Mouse (Mus musculus) retina, postnatal 7 days (tissue): ENCODE measurements around the gene Dynlt1b.
"Not testable (repeated sequence)": the region's sequence is repeated elsewhere in the genome, so short reads cannot be mapped to it uniquely, and the experiment has no call there.

Source experiments
- DNase-seq: peaks from one replicate; pipeline ENCODE4 v3.0.0-alpha.2; 2012; ENCODE audit warnings: low read depth, low spot score

Dynlt1b gene

DNA sequence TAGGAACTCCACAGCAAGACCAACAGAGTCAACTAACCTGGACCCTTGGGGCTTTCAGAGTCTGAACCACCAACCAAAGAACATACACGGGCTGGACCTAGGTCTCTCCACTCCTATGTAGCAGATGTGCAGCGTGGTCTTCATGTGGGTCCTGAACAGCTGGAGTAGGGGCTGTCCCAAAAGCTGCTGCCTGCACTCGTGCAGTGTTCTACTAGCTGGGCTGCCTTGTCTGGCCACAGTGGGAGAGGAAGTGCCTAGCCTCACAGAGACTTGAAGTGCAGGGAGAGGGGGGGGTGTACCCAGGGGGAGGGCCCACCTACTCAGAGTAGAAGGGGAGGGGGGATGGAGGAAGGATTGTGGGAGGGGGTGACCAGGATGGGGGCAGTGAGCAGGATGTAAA, 7.1 kb upstream of the Dynlt1b start:
- DNase-seq = not testable (repeated sequence)

DNA sequence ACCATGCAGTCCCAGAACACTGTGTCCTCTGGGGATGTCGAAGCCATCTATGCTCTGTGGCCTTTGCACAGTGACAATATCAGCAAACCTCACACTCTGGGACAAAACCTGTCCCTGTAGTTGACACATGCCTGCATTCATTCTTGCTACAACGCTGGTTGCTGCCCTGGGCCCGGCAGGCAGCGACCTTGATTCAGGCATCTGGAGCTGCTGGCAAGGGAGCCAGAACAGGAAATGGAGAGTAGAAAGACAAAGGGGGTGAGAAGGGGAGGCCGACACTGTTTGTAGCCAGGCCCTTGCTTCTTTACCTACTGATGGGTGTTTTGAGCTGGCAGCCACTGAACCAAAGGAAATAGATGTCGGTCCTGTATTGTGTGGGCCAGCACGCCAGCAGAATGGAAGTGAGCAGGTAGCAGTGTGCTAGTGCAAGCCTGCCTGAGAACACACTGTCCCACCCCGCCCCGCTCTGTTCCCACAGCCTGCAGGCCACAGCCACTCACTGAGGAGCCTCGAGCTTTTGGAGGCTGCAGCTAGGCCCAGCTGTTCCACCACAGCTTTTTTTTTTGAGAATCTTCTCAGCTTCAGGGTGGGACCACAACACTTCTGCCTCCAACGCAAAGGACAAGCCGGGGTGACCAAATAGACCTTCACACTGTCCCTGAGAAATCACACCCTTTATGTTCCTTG, 5.5 kb upstream of the Dynlt1b start:
- DNase-seq = not testable (repeated sequence)

DNA sequence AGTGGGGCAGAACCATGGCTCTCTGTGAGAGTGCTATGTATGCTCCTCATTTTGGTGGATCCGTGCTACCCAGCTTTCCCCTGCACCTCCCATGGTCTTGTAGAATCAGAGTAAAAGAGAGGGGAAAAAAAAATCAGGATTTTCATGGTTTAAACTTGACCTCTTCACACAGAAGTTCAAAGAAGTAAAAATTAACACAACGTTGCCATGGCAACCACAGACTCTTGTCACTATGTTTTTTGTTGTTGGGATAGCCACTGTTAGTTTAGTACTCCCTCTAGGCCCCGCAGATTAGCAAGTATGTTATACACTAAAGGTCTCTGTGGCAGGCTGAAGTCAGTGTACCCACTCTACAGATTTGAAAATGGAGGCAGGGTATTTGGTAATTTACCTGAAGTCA, 4.6 kb upstream of the Dynlt1b start:
- not testable (repeated sequence) for DNase-seq

DNA sequence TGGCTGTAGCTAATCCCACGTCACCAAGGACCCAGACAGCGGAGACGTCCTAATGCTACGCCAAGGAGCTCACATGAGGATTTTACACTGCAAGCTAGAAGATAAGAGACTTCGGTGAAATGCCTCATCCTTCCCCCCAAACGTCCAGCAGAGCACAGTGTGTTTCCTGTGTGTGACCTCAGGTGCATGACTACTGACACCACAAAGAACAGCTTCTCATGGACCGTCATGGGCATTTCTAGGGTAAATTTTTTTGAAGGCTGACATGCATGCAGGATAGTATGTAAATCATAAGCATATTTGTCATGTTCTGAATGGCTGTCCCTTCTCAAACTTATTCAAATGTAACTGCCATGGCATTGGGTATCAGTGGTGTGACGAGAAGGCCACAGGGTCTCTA, 3.0 kb upstream of the Dynlt1b start:
- not testable (repeated sequence) for DNase-seq

DNA sequence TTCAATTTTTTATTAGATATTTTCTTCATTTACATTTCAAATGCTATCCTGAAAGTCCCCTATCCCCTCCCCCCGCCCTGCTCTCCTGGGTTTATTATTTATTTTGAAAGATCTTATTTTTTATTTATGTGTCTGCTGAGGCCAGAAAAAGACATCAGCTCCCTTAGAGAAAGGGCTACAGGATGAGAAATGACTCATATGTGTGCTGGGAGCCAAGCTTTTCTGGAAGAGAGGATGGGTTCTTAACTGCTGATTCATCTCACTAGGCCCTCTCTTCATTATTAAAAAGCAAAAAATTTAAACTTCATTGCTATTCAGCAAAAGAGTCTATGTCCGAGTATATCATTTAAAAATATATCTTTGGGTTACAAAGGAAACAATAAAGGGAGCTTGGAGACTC, 986 bp upstream of the Dynlt1b start:
- not testable (repeated sequence) for DNase-seq

DNA sequence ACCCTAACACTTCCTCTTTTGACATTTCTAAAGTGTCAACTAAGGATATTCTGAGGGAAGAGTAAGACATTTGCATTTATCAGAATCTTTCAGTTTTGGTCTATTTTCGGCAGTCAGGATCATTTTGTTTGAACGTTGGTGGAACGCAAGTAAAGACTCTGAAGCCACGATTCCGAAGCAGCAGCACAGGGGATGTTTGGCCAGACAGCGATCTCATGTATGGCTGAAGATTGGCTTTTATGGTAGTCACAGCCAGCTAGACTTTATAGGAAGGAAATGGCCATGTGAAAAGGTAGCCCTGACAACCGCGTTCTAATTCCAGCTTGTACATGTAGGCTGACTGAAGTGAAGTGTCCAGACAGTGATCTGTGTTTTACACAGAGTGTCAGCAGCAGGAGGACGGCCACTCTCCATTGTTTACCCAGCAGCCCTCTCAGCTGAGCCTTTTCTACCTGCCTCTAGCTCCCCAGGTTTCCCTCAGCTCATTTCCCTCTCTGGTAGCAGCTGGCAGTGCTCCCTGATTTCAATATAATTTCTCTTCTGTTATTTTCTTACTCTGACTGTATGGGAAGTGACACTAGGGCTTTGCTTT, 594 bp downstream of the Dynlt1b start:
- DNase-seq = not testable (repeated sequence)

DNA sequence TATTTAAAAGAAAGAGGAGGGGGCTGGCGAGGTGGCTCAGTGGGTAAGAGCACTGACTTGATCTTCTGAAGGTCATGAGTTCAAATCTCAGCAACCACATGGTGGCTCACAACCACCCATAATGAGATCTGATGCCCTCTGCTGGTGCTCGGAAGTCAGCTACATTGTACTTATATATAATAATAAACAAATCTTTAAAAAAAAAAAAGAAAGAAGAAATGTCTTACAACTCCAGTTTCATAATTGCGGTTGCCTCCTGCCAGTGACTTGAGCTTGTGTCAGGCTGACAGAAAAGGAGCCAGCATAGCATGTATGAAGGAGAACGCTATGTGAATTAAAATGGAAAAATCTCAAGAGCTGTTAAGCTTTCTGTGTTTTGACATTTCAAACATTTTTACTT, 2.5 kb downstream of the Dynlt1b start:
- not testable (repeated sequence) for DNase-seq

DNA sequence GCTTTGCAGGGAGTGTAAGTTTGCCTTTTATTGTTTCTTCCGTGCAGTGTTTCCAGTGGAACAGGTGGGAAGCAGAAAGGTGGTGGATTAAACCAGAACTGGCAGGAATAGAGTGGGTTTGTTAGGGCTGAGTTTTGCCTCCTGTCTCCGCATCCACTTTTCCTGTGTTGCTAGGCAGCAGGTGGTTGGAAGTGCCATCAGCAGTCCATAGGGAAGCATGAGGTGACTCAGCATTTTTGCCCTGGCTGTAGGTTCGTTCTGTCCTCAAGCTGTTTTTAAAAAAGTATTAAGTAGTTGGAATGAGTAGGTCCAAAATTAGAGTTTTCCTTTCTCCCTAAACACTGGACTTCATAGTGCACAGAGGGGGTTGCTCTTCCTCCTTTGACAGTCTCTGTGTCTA, 3.8 kb downstream of the Dynlt1b start:
- not testable (repeated sequence) for DNase-seq

DNA sequence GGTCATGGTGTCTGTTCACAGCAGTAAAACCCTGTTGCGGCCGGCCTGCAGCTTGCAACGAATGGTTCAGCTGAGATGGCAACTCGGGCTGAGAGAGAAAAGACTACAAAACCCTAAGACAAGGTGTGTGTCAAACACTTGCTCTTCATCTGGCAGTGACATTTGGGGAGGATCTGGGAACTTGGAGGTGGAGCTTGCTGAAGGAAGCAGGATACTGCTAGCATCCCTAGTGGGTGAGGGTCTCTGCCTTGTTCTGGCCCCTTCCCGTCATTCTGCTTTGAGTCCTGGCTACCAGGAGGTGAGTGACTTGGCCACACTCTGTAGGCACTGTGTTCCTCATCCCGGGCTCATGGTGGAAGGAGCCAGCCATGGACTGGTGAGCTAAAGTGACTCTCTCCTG, 8.2 kb downstream of the Dynlt1b start:
- not testable (repeated sequence) for DNase-seq

DNA sequence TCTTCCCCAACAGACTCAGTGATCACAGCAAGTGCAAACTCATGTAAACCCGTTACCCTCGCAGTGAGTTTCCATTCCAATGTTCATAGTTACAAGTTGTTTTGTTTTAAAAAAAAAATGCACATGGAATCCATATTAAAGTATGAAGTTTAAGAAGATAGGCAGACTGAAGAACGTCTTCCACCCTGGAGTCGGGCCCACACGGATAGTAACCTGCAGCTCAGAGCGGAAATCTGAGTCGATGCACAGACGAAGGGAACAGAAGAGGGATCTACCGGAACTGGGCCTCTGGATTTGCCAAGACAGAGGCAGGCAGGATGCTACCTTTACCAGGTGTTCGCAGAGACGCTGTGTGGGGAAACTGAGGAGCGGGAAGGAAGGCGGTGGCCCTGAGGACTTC, 10.0 kb downstream of the Dynlt1b start:
- not testable (repeated sequence) for DNase-seq

DNA sequence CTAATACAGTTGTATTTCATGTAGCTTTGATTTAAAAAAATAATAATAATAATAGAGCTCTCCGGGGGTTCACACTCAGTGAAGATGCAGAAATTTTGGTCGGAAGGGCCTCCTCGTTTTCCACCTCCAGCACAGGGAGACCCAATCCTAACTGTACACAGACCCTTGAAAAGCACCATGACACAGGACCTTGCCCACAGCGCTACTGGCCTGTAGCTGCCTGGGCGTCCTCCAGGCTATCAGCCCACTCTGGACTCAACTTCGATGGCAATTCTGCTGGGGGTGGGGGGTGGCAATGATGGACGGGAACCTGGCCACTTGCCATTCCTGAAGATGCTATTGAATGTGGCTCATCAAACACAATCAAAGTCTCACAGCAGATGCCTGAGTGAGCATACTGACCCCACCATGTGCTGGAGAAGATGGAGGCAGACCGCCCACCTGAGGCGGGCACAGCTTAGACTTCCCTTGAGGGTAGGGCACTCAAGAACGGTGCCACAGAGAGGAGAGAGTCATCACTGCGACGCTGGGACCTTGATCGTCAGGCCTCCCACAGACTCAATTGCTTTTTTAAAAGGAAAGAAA, 10.7 kb downstream of the Dynlt1b start:
- not testable (repeated sequence) for DNase-seq

DNA sequence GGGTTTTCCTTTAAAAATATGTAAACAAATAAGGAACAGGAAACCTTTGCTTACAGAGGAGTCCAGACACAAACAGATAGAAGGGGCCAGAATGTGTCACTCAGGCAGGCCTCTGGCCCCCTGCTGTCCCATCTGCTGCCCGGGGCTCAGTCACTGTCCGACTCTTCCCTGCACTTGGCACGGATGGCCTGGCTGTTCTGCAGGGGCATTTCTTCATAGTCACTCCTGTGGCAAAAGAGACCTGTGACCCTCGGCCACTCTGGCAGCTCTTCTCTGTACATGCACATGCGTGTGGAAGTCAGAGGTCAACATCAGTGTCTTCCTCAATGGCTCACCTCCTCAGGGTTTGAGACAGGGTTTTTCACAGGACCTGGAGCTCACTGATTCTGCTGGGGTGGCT, 11.3 kb downstream of the Dynlt1b start:
- not testable (repeated sequence) for DNase-seq

DNA sequence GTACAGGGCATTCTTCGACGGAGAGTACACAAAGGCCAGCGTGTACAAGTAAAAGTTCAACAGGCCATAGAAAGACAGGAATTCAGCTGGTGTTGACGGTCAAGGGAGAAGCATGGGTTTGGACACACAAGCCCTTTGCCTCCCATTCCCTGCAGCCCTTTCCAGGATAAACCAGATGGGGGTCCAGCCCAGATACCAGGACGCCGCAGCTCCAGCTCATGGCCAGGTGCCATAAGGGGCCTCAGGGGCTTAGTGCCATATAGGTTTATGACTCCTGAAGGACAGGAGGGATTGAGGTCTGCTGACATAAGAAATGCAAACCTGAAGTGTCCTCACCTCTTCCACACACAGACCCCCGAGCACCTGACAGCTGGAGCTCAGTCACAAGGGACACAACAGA, 12.6 kb downstream of the Dynlt1b start:
- not testable (repeated sequence) for DNase-seq

DNA sequence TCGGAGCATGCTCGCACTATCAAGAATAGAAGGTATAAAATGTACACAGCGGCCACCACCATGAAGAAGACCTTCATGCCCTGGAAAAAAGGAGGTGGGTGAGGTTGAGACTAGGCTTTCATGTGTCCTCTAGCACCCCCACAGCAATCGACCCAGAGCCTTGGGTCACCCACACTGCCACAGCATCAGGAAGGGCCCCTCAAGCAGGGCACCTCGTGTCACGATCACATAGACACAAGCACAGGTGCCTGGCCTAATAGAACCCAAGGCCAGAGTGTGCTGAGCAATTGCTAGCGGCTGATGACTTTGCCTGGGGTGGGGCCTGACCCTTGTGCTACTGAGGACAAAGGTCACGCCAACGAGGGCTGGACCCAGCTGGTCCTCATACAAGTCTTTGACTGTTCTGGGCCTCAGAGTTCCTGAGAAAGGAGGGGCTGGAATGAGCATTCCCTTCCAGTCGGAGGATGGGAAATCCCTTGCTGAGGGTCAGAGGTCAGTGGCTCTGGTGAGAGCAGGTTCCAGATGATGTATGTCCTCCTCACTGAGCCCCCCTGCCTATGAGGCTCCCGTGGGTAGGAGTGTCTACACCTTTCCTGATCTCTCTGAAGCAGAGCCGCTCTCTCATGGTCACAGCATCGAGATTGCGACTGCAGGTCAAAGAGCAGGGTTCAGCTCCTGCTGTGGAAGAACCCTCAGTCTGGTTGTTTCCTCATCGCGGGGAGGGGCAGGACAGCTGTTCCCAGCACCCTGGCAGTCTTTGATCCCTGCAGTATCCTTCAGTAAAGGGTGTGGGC, 16.1 kb downstream of the Dynlt1b start:
- not testable (repeated sequence) for DNase-seq

DNA sequence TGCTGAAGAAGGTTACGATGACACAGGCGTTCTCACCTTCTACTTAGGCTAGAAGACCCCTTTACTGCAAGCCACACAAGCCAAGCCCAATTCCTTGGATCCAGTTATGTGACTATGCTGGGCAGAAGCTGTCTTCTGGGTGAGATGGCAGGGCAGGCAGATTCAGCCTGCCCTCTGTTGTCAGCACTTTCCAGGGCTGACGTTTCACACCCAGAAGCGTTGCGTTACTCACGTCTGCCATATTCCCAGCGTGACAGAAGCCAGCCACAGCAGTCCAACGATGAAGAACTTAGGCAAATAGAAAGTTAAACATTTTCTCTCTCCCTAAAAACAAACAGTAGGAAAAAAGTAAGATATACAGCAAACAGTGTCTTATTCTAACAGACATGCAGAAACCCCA, 18.4 kb downstream of the Dynlt1b start:
- DNase-seq = not testable (repeated sequence)

DNA sequence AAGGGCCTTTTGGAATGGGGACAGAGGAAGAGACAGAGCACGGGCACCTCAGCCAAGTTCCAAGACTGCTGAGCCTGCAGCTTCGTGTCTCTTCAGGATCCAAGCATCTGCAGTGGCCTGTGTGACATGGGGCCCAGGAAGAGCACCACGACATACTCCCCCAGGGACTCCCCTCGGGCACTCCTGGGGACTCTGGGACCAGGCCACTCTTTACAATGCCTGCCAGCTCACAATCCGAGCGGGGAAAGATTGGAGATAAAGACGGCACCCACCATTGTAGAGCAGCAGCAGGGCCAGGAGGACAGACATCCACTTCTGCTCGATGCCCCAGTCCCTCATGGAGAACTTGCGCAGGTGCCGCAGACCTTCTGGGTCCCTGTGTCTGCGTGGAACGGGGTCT, 19.3 kb downstream of the Dynlt1b start:
- not testable (repeated sequence) for DNase-seq

DNA sequence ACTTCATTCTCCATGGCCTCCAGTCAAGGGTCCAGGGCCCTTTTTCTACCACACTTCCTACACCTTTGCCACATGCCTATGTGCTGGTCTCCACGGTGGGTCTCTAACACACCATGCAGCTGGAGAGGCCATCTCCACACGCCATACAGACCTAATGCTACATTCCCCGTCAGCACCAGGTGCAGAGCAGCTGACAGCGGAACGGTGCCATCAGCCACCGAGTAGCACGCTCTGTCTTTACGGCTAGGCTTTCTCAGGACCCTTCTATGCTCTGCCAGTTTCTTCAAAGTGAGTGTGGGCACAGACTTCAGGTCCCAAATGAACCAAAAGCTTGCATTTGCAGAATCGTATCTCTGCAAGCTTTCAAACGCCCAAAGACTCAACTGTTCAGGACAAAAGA, 21.3 kb downstream of the Dynlt1b start:
- DNase-seq = not testable (repeated sequence)

DNA sequence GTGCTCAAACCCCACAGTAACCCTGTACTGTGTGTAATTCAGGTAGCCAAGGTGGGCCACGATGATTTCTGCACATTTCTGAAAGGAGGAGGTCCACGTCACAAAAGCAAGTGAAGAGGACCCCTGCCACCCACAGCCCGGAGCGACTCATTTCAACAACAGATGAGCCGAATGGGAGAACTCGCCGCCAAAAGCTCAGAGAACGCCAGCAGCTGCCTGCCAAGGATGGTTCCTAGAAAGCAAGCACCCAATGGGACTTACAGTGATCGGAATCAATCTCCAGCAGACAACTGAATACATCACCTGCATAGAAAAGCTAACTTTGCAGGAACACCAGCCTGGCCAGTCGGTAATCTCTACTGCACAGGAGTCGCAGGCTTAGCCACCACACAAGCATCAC, 22.8 kb downstream of the Dynlt1b start:
- not testable (repeated sequence) for DNase-seq

DNA sequence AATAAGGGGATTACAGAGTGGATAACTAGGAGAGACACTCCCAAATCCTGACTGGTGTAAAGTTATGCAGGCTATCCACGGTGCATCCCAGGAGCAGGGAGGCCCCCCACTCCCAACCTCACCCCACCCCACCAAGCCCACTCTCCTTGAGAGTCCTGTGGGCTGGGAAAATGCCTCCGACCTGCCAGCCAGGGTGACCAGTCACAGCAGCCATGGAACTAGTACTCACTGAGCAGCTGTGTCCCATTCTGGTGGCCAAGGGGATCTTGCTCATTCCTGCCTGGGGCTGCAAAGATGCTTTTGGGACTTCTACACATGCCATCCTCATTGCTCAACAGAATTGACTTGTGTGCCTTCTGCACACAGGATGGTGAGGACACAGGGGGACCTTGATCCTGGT, 24.8 kb downstream of the Dynlt1b start:
- DNase-seq = not testable (repeated sequence)

DNA sequence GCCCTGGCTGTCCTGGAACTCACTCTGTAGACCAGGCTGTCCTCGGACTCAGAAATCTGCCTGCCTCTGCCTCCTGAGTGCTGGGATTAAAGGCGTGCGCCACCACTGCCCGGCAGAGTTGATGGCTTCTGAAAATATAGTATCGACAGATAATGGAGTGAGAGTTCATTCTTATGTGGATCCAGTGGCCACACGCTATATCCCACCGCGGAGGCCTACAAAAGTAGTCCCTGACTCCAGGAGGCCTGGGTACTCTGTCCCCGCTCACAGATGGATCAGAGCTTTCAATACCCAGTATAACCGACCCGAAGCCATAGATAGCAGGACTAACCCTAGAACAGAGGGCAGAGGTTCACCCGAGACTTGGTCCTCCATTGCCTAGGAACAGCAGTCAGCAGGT, 26.0 kb downstream of the Dynlt1b start:
- DNase-seq = not testable (repeated sequence)

DNA sequence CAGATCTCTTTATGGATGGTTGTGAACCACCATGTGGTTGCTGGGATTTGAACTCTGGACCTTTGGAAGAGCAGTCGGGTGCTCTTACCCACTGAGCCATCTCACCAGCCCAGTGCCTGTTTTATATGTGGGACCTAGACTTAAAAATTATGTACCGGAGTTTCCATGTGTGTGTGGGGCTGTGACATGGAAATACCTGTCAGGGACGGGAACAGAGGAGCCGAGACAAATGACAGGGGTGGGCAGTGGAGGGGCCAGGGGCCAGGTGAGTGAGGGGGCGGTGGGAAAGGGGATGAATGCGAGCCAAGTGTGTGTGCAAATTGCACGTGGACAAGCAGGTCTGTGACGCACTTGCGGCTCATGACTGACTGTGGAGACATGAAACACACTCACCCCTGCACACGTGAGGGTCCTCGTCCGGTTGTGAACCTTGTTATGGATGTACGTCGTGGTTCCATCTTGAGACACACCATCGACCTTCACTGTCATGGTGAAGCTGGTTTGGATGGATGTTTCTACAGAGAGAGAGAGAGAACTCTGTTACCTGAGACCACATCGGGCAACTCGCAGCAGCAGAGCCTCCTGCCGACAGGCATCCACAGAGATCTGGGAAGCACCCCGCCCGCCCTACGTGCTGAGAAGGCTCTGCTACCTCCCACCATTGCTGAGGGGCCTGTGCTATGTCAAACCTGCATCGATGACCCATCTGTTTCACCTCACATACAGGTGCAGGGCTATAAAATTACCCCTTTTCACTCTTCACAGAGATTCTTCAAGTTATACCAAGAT, 26.9 kb downstream of the Dynlt1b start:
- DNase-seq = not testable (repeated sequence)
